Comparison of ENCODE assay signal across 11 mouse cellular contexts in the genomic region with DNA sequence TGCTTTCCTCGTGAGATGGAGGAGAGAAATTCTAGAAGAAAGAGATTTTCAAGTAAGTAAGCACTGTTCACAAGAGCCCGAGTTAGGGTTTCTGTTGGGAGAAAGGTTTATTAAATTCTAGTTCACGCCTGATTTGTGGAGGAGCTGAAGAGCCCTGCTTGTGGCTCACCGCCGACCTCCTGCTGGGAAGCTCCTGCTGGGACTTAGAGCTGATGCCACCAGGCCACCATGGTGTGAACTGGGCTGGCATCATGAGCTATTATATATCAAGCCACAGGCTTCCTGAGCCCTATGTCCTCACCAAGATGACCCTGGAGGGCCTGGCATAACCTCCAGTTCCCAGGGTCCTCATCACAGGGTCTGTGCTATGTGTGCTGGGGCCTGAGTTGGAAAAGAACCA.
"Had no signal": no experiment of that assay in that cellular context is flagged by ENCODE, and none has a peak within 500 bp of the region (broad histone marks: within the 10 kb centered on the region; RNA-seq: fewer than 3 reads in every experiment).

No protein-coding gene starts in this region.

- H3K27ac ChIP-seq: limb, embryonic 15.5 days; liver, embryonic 13.5 days; lung, embryonic 15.5 days; midbrain, embryonic 13.5 days; stomach, postnatal 0 days had no signal

- H3K9me3 ChIP-seq: limb, embryonic 15.5 days; liver, embryonic 13.5 days; lung, embryonic 15.5 days; midbrain, embryonic 13.5 days had no signal

- ATAC-seq: liver, postnatal 0 days; midbrain, embryonic 13.5 days had no signal

- H3K4me1 ChIP-seq: limb, embryonic 15.5 days; liver, embryonic 13.5 days; lung, embryonic 15.5 days; midbrain, embryonic 13.5 days had no signal

- H3K27me3 ChIP-seq: limb, embryonic 15.5 days; liver, embryonic 13.5 days; lung, embryonic 15.5 days; midbrain, embryonic 13.5 days had no signal

- H3K4me2 ChIP-seq: limb, embryonic 15.5 days; liver, embryonic 13.5 days; lung, embryonic 15.5 days; midbrain, embryonic 13.5 days had no signal

- H3K4me3 ChIP-seq: limb, embryonic 15.5 days; liver, embryonic 13.5 days; lung, embryonic 15.5 days; midbrain, embryonic 13.5 days had no signal

- H3K36me3 ChIP-seq: limb, embryonic 15.5 days; liver, embryonic 13.5 days; lung, embryonic 15.5 days had no signal

- DNase-seq: kidney, postnatal 25 days; layer of hippocampus, adult 9-11 months; layer of hippocampus, postnatal 36 days; liver, embryonic 13.5 days; liver, postnatal 0 days; right cerebral cortex, postnatal 25 days; thymus, adult 18-20 months had no signal

- H3K9ac ChIP-seq: limb, embryonic 15.5 days; liver, embryonic 13.5 days; liver, postnatal 0 days; lung, embryonic 15.5 days; midbrain, embryonic 13.5 days had no signal
